Mouse (Mus musculus): ENCODE results near the gene Tubb3. TPM values are rescaled to one million over a fixed set of nuclear protein-coding genes. Genes with fewer than 3 reads are reported as not detected.

The Tubb3 gene
- polyA plus RNA-seq (2015; fragmentation: Nextera tagmentation; extraction: Ambion mirVana) = 4.8 and 11.2 TPM in 2 replicates

DNA sequence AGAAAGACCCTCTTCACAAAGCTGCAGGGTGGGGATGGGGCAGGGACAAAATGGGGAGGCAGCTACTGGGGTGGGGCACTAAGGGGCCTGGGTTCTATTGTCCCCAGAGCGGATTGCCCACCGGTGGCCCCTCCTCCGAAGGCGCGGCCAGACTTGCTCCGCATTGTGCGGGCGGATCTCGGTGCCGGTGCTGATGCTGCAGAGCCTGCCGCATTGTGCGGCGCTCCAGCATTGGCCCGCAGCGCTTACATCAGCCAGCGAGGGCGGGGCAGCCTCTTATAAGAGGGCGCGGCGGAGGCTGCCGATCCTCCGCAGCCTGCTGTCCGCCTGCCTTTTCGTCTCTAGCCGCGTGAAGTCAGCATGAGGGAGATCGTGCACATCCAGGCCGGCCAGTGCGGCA lies at the start of gene Tubb3:
TSS of gene Tubb3 (plus strand) at position 179 of the 400 bp plus-strand sequence.
- peak; percentile 77 for ATAC-seq (ENCODE audit: low FRiP score, low TSS enrichment)
- H3K4me1 ChIP-seq (ENCODE audit: insufficient read depth, low read length) = peaks cover 18% of the 10 kb centered on the region
- peaks cover 56% of the 10 kb centered on the region for H3K27me3 ChIP-seq (ENCODE audit: insufficient read depth, low read length)
- no peak within 1 kb of the TSS for H3K27ac ChIP-seq (ENCODE audit: low read length)
- peak within 1 kb of the TSS; percentile 53 for H3K4me2 ChIP-seq (replicated peaks; ENCODE audit: low read depth, low read length)
- no peaks in the 10 kb centered on the region for H3K9me3 ChIP-seq (ENCODE audit: low read length)
- H3K4me3 ChIP-seq (ENCODE audit: low read length) = peak within 1 kb of the TSS; percentile 38
- under 1% methylated on average over 29 of the region's 29 CpGs for WGBS
- H3K36me3 ChIP-seq (ENCODE audit: insufficient read depth, low read length) = no peaks in the 10 kb centered on the region
- no peak within 1 kb of the TSS; the same call in 1 of the 2 replicates for H3K9ac ChIP-seq (replicated peaks; ENCODE audit: low read length)

DNA sequence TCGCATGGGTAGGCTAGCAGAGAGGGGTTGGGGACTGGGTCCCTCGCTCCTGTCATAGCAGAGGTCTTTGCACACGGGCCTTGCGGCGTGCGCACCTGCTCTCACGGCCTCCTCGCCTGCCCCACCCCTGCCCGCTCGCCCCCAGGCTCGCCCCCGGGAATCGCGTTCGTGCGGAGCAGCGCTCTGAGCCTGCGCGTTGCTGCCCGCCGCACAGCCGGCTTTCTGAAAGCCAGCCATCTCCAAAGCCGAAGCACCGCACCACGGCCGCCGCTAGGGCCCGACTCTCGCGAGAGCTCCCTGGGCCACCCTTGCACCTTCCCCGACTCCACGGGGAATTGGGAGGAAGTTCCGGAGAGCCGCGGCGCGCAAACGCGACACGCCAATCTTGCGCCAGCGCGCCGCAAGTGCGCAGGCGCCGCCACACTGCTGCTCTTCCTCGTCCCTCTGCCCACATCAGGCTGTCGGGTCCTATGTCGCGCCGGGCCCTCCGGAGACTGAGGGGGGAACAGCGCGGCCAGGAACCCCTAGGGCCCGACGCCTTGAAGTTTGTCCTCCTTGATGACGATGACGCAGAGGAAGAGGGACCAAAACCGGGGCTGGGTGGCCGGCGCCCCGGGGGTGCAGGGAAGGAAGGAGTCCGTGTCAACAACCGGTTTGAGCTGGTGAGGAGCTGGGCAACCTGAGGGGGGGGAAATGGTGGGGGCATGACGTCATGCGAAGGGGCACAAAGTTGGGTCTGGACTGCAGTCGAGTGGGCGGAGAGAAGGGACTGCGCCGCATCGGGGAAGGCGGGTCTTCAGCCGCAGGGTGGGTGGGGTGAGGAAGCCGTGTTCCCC lies 37.6 kb upstream of the Tubb3 start, which contains the start of gene Tcf25:
TSS of gene Tcf25 (plus strand) at position 351 of the 836 bp plus-strand sequence.
- Histone ChIP-seq H3K4me2 (replicated peaks; ENCODE audit: low read depth, low read length) (peak within 1 kb of the TSS; percentile 86), H3K27me3 (ENCODE audit: insufficient read depth, low read length) (no peaks in the 10 kb centered on the region), H3K27ac (ENCODE audit: low read length) (peak within 1 kb of the TSS; percentile 99), H3K36me3 (ENCODE audit: insufficient read depth, low read length) (0 out of 2 replicates have a peak, but pooled peaks cover 8% of the 10 kb centered on the region), H3K4me1 (ENCODE audit: insufficient read depth, low read length) (peaks cover 10% of the 10 kb centered on the region), H3K4me3 (ENCODE audit: low read length) (peak within 1 kb of the TSS; percentile 95), H3K9me3 (ENCODE audit: low read length) (no peaks in the 10 kb centered on the region), H3K9ac (replicated peaks; ENCODE audit: low read length) (peak within 1 kb of the TSS; percentile 96)
- ATAC-seq (ENCODE audit: low FRiP score, low TSS enrichment) = peak; percentile 91
- WGBS = under 1% methylated on average over 71 of the region's 75 CpGs

GRCm38 (mm10) chr8:123374239-123374578 lies 37.0 kb upstream of the Tubb3 start:
- peak overlapping the region; percentile 96 for H3K9ac ChIP-seq (replicated peaks; ENCODE audit: low read length)
- peak overlapping the region; percentile 99 for H3K27ac ChIP-seq (ENCODE audit: low read length)
- peak; percentile 80 for ATAC-seq (ENCODE audit: low FRiP score, low TSS enrichment)
- 1% methylated on average over 20 of the region's 20 CpGs for WGBS
- peak overlapping the region; percentile 95 for H3K4me3 ChIP-seq (ENCODE audit: low read length)
- H3K36me3 ChIP-seq (ENCODE audit: insufficient read depth, low read length) = 0 out of 2 replicates have a peak, but pooled peaks cover 8% of the 10 kb centered on the region
- H3K27me3 ChIP-seq (ENCODE audit: insufficient read depth, low read length) = no peaks in the 10 kb centered on the region
- peaks cover 10% of the 10 kb centered on the region for H3K4me1 ChIP-seq (ENCODE audit: insufficient read depth, low read length)
- peak overlapping the region; percentile 86 for H3K4me2 ChIP-seq (replicated peaks; ENCODE audit: low read depth, low read length)
- H3K9me3 ChIP-seq (ENCODE audit: low read length) = no peaks in the 10 kb centered on the region

DNA sequence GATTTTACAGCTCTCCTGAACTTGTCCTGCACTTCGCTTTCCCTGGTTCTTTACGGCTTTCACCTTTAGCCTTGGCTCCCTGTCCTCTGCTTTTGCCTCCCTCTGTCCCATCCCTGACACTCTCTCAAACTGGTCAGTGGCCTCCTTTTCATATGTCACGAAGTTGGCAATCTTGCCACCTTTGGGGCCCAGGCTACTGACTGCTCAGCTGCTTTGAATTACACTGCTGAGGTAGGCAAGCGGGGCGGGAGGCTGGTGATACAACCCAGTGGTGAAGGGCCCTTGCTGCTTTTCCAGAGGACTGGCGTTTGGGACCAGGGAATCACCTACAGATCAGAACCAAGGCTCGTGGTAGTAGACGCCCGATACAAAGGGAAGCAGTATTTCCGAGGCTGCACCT lies 35.5 kb upstream of the Tubb3 start:
- Histone ChIP-seq H3K4me2 (replicated peaks; ENCODE audit: low read depth, low read length) (no peak overlapping the region), H3K4me3 (ENCODE audit: low read length) (no peak overlapping the region), H3K9ac (replicated peaks; ENCODE audit: low read length) (no peak overlapping the region), H3K9me3 (ENCODE audit: low read length) (no peaks in the 10 kb centered on the region), H3K27me3 (ENCODE audit: insufficient read depth, low read length) (no peaks in the 10 kb centered on the region), H3K36me3 (ENCODE audit: insufficient read depth, low read length) (0 out of 2 replicates have a peak, but pooled peaks cover 8% of the 10 kb centered on the region), H3K4me1 (ENCODE audit: insufficient read depth, low read length) (peaks cover 10% of the 10 kb centered on the region), H3K27ac (ENCODE audit: low read length) (no peak overlapping the region)
- WGBS = 85% methylated on average over 10 of the region's 10 CpGs
- ATAC-seq (ENCODE audit: low FRiP score, low TSS enrichment) = no peak

DNA sequence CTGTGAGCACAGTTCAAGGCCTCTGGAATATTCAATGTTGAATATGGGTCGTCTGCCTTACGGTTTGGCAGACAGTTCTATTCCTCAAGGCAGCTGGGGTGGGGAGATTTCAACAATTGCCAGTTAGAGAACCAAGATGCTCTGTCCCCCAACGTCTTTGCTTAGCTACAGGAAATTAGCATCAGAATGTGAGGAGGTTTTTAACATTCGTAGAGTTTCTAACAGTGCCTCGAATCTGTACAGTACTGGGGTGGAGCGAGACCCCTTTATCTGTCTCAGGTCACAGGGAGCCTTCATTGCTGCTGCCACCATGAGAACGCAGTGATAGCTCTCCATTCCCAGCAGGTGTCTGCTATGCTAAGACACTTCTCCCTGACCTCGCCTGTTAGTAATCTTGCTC lies 35.1 kb upstream of the Tubb3 start:
- ATAC-seq (ENCODE audit: low FRiP score, low TSS enrichment) = no peak
- H3K4me1 ChIP-seq (ENCODE audit: insufficient read depth, low read length) = peaks cover 10% of the 10 kb centered on the region
- no peak overlapping the region for H3K4me2 ChIP-seq (replicated peaks; ENCODE audit: low read depth, low read length)
- WGBS = 75% methylated on average over 8 of the region's 8 CpGs
- no peaks in the 10 kb centered on the region for H3K27me3 ChIP-seq (ENCODE audit: insufficient read depth, low read length)
- H3K36me3 ChIP-seq (ENCODE audit: insufficient read depth, low read length) = 0 out of 2 replicates have a peak, but pooled peaks cover 8% of the 10 kb centered on the region
- H3K9ac ChIP-seq (replicated peaks; ENCODE audit: low read length) = no peak overlapping the region
- no peak overlapping the region for H3K4me3 ChIP-seq (ENCODE audit: low read length)
- H3K9me3 ChIP-seq (ENCODE audit: low read length) = no peaks in the 10 kb centered on the region
- no peak overlapping the region for H3K27ac ChIP-seq (ENCODE audit: low read length)

DNA sequence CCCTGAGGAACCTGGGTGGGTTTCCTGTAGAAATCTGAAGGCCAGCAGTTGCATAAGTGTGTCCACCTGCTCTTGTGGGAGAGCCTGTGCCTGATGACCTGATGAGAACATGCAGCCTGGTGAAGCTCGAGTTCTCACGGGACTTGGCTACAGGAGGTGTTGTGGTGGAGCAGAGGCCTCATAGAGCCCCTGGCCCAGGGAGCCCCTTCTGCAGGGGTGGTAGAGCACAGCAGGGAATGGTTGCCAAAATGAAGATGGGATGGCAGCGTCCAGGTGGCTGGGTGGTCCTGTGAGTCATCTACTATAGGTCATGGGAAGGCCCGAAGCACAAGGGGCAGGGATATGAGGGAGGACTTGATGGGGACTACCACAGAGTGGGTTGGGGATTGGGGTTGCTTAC lies 29.5 kb upstream of the Tubb3 start:
- peaks cover 45% of the 10 kb centered on the region for H3K36me3 ChIP-seq (ENCODE audit: insufficient read depth, low read length)
- H3K4me1 ChIP-seq (ENCODE audit: insufficient read depth, low read length) = no peaks in the 10 kb centered on the region
- H3K4me3 ChIP-seq (ENCODE audit: low read length) = no peak overlapping the region
- 93% methylated on average over 4 of the region's 4 CpGs for WGBS
- H3K27ac ChIP-seq (ENCODE audit: low read length) = no peak overlapping the region
- no peaks in the 10 kb centered on the region for H3K27me3 ChIP-seq (ENCODE audit: insufficient read depth, low read length)
- H3K4me2 ChIP-seq (replicated peaks; ENCODE audit: low read depth, low read length) = no peak overlapping the region
- H3K9me3 ChIP-seq (ENCODE audit: low read length) = no peaks in the 10 kb centered on the region
- no peak overlapping the region for H3K9ac ChIP-seq (replicated peaks; ENCODE audit: low read length)
- ATAC-seq (ENCODE audit: low FRiP score, low TSS enrichment) = no peak

DNA sequence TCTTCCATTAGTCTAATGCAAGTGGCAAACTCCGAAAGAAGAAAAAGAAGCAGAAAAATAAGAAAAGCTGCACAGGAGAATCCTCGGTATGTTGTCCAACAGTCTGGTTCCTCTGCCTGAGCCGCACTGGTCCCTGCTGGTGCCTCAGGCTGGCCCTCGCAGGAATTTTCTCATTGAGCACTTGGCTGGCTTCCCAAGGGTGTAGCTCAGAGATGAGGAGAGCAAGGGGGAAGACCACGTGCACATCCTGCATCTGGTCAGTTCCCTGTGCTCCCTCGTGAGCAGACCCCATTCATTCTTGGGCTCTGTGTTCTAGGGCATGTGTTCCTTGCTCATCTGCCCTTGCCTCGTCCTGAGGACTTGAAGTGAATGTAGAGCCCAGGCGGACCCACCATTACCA lies 28.7 kb upstream of the Tubb3 start:
- Histone ChIP-seq H3K27ac (ENCODE audit: low read length) (no peak overlapping the region), H3K4me1 (ENCODE audit: insufficient read depth, low read length) (no peaks in the 10 kb centered on the region), H3K4me3 (ENCODE audit: low read length) (no peak overlapping the region), H3K36me3 (ENCODE audit: insufficient read depth, low read length) (peaks cover 46% of the 10 kb centered on the region), H3K27me3 (ENCODE audit: insufficient read depth, low read length) (no peaks in the 10 kb centered on the region), H3K4me2 (replicated peaks; ENCODE audit: low read depth, low read length) (no peak overlapping the region), H3K9ac (replicated peaks; ENCODE audit: low read length) (no peak overlapping the region), H3K9me3 (ENCODE audit: low read length) (no peaks in the 10 kb centered on the region)
- no peak for ATAC-seq (ENCODE audit: low FRiP score, low TSS enrichment)
- 91% methylated on average over 8 of the region's 8 CpGs for WGBS

DNA sequence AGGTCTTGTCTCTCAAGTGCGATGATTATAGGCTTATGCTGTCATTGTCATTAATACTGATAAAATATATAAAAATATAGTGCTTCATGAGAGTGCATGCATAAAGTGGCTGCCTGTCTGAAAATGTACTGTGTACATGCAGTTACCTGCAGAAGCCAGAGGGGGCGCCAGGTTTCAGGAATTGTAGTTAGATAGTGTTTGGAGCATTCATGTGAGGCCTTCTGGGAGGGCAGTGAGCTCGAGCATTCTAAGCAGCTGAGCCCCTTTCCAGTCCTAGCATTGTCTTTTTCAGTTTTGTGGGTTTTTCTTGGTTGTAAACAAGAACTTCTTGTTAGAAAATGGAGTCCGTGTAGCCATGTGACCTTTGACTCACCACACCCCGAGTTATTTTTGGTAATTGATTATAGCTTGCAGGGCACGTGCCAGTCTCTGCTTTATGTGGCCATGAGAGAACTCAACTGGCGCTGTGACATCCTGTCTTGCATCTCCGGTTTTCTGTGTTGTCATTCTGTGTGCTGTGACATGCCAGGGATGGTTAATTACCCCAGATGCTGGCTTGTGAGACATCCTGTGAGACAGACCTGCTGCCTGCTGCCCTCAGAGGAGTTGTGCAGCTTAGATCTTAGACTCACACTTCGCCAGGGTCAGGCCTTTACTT lies 26.2 kb upstream of the Tubb3 start:
- WGBS = 70% methylated on average over 9 of the region's 9 CpGs
- Histone ChIP-seq H3K9ac (replicated peaks; ENCODE audit: low read length) (no peak overlapping the region), H3K4me2 (replicated peaks; ENCODE audit: low read depth, low read length) (no peak overlapping the region), H3K36me3 (ENCODE audit: insufficient read depth, low read length) (peaks cover 67% of the 10 kb centered on the region), H3K27ac (ENCODE audit: low read length) (no peak overlapping the region), H3K27me3 (ENCODE audit: insufficient read depth, low read length) (no peaks in the 10 kb centered on the region), H3K4me3 (ENCODE audit: low read length) (no peak overlapping the region), H3K9me3 (ENCODE audit: low read length) (no peaks in the 10 kb centered on the region), H3K4me1 (ENCODE audit: insufficient read depth, low read length) (no peaks in the 10 kb centered on the region)
- ATAC-seq (ENCODE audit: low FRiP score, low TSS enrichment) = no peak

GRCm38 (mm10) chr8:123387041-123387440 lies 24.2 kb upstream of the Tubb3 start:
- Histone ChIP-seq H3K4me1 (ENCODE audit: insufficient read depth, low read length) (no peaks in the 10 kb centered on the region), H3K36me3 (ENCODE audit: insufficient read depth, low read length) (peaks cover 79% of the 10 kb centered on the region), H3K27me3 (ENCODE audit: insufficient read depth, low read length) (no peaks in the 10 kb centered on the region), H3K4me2 (replicated peaks; ENCODE audit: low read depth, low read length) (no peak overlapping the region), H3K4me3 (ENCODE audit: low read length) (no peak overlapping the region), H3K9ac (replicated peaks; ENCODE audit: low read length) (no peak overlapping the region), H3K27ac (ENCODE audit: low read length) (no peak overlapping the region), H3K9me3 (ENCODE audit: low read length) (no peaks in the 10 kb centered on the region)
- no peak for ATAC-seq (ENCODE audit: low FRiP score, low TSS enrichment)
- WGBS = 71% methylated on average over 3 of the region's 3 CpGs

DNA sequence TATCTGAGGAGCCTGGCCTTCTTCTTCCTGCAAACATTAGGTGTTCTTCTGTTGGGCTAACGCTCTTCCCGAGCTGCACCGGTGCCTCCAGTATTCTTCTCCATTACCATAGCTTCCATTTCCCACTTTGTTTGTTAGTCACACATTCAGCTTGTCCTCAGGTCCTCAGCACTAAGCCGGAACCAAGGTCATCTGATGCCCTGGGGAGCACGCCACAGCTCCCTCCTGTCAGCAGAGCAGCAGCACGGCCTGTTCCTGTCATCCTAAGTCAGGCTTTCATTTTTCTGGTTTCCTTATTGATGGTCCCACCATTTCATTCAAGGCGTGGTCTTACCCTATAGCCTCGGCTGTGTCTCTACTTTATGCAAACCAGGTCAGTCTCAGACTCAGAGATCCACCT lies 23.4 kb upstream of the Tubb3 start:
- WGBS = 91% methylated on average over 8 of the region's 8 CpGs
- no peaks in the 10 kb centered on the region for H3K27me3 ChIP-seq (ENCODE audit: insufficient read depth, low read length)
- no peak for ATAC-seq (ENCODE audit: low FRiP score, low TSS enrichment)
- H3K36me3 ChIP-seq (ENCODE audit: insufficient read depth, low read length) = peaks cover 80% of the 10 kb centered on the region
- H3K4me2 ChIP-seq (replicated peaks; ENCODE audit: low read depth, low read length) = no peak overlapping the region
- H3K9me3 ChIP-seq (ENCODE audit: low read length) = no peaks in the 10 kb centered on the region
- no peaks in the 10 kb centered on the region for H3K4me1 ChIP-seq (ENCODE audit: insufficient read depth, low read length)
- H3K9ac ChIP-seq (replicated peaks; ENCODE audit: low read length) = no peak overlapping the region
- no peak overlapping the region for H3K27ac ChIP-seq (ENCODE audit: low read length)
- H3K4me3 ChIP-seq (ENCODE audit: low read length) = no peak overlapping the region
